Mouse (Mus musculus): ENCODE measurements around the gene Psip1. TPM values are rescaled to one million over a fixed set of nuclear protein-coding genes. Genes with fewer than 3 reads are reported as not detected.

Gene Psip1
- polyA plus RNA-seq, 1 experiment from 2014 or later, result 202 TPM

- Histone ChIP-seq H3K9ac (ENCODE audit: low read depth, low read length) (peak overlapping the region; percentile 92), H3K9me3 (ENCODE audit: control insufficient read depth, low read length) (no peaks in the 10 kb centered on the region), H3K4me2 (replicated peaks; ENCODE audit: low read depth, low read length) (peak overlapping the region; percentile 67), H3K36me3 (ENCODE audit: control insufficient read depth, insufficient read depth, low read length) (peaks cover 34% of the 10 kb centered on the region), H3K4me3 (ENCODE audit: low read length) (peak overlapping the region; percentile 93), H3K4me1 (ENCODE audit: control insufficient read depth, insufficient read depth, low read length) (peaks cover 9% of the 10 kb centered on the region), H3K27ac (ENCODE audit: low read depth, low read length) (peak overlapping the region; percentile 94), H3K27me3 (ENCODE audit: control insufficient read depth, insufficient read depth, low read length) (no peaks in the 10 kb centered on the region)
- 0% methylated on average over 15 of the region's 40 CpGs for WGBS
- peak; percentile 86 for ATAC-seq (ENCODE audit: low FRiP score, low TSS enrichment)
Observed at GRCm38 (mm10) chr4:83485735-83486116, 533 bp downstream of the Psip1 start.

- no peaks in the 10 kb centered on the region for H3K27me3 ChIP-seq (ENCODE audit: control insufficient read depth, insufficient read depth, low read length)
- ATAC-seq (ENCODE audit: low FRiP score, low TSS enrichment), result no peak
- H3K9me3 ChIP-seq (ENCODE audit: control insufficient read depth, low read length), result no peaks in the 10 kb centered on the region
- peak overlapping the region; percentile 92 for H3K9ac ChIP-seq (ENCODE audit: low read depth, low read length)
- H3K4me1 ChIP-seq (ENCODE audit: control insufficient read depth, insufficient read depth, low read length), result peaks cover 9% of the 10 kb centered on the region
- WGBS, result 22% methylated on average over 12 of the region's 12 CpGs
- peak overlapping the region; percentile 93 for H3K4me3 ChIP-seq (ENCODE audit: low read length)
- H3K27ac ChIP-seq (ENCODE audit: low read depth, low read length), result no peak overlapping the region
- peak overlapping the region; percentile 67 for H3K4me2 ChIP-seq (replicated peaks; ENCODE audit: low read depth, low read length)
- peaks cover 37% of the 10 kb centered on the region for H3K36me3 ChIP-seq (ENCODE audit: control insufficient read depth, insufficient read depth, low read length)
Observed at GRCm38 (mm10) chr4:83485250-83485649, 1.0 kb downstream of the Psip1 start.

GRCm38 (mm10) chr4:83468208-83468607 lies 18.1 kb downstream of the Psip1 start:
- Histone ChIP-seq H3K27me3 (ENCODE audit: control insufficient read depth, insufficient read depth, low read length) (no peaks in the 10 kb centered on the region), H3K4me3 (ENCODE audit: low read length) (no peak overlapping the region), H3K36me3 (ENCODE audit: control insufficient read depth, insufficient read depth, low read length) (peaks cover 84% of the 10 kb centered on the region), H3K4me1 (ENCODE audit: control insufficient read depth, insufficient read depth, low read length) (no peaks in the 10 kb centered on the region), H3K4me2 (replicated peaks; ENCODE audit: low read depth, low read length) (no peak overlapping the region), H3K27ac (ENCODE audit: low read depth, low read length) (no peak overlapping the region), H3K9me3 (ENCODE audit: control insufficient read depth, low read length) (no peaks in the 10 kb centered on the region), H3K9ac (ENCODE audit: low read depth, low read length) (no peak overlapping the region)
- WGBS, result 87% methylated on average over 3 of the region's 3 CpGs
- ATAC-seq (ENCODE audit: low FRiP score, low TSS enrichment), result no peak

GRCm38 (mm10) chr4:83467615-83468014 lies 18.6 kb downstream of the Psip1 start:
- Histone ChIP-seq H3K27me3 (ENCODE audit: control insufficient read depth, insufficient read depth, low read length) (no peaks in the 10 kb centered on the region), H3K9ac (ENCODE audit: low read depth, low read length) (no peak overlapping the region), H3K27ac (ENCODE audit: low read depth, low read length) (no peak overlapping the region), H3K9me3 (ENCODE audit: control insufficient read depth, low read length) (no peaks in the 10 kb centered on the region), H3K4me2 (replicated peaks; ENCODE audit: low read depth, low read length) (no peak overlapping the region), H3K4me3 (ENCODE audit: low read length) (no peak overlapping the region), H3K4me1 (ENCODE audit: control insufficient read depth, insufficient read depth, low read length) (no peaks in the 10 kb centered on the region), H3K36me3 (ENCODE audit: control insufficient read depth, insufficient read depth, low read length) (peaks cover 84% of the 10 kb centered on the region)
- ATAC-seq (ENCODE audit: low FRiP score, low TSS enrichment), result no peak
- WGBS, result 89% methylated on average over 7 of the region's 7 CpGs

GRCm38 (mm10) chr4:83464827-83465226 lies 21.4 kb downstream of the Psip1 start:
- Histone ChIP-seq H3K36me3 (ENCODE audit: control insufficient read depth, insufficient read depth, low read length) (peaks cover 78% of the 10 kb centered on the region), H3K4me1 (ENCODE audit: control insufficient read depth, insufficient read depth, low read length) (no peaks in the 10 kb centered on the region), H3K27ac (ENCODE audit: low read depth, low read length) (no peak overlapping the region), H3K27me3 (ENCODE audit: control insufficient read depth, insufficient read depth, low read length) (no peaks in the 10 kb centered on the region), H3K4me2 (replicated peaks; ENCODE audit: low read depth, low read length) (no peak overlapping the region), H3K9ac (ENCODE audit: low read depth, low read length) (no peak overlapping the region), H3K4me3 (ENCODE audit: low read length) (no peak overlapping the region), H3K9me3 (ENCODE audit: control insufficient read depth, low read length) (no peaks in the 10 kb centered on the region)
- no peak for ATAC-seq (ENCODE audit: low FRiP score, low TSS enrichment)
- WGBS, result 92% methylated on average over 7 of the region's 7 CpGs

- Histone ChIP-seq H3K4me2 (replicated peaks; ENCODE audit: low read depth, low read length) (no peak overlapping the region), H3K36me3 (ENCODE audit: control insufficient read depth, insufficient read depth, low read length) (peaks cover 87% of the 10 kb centered on the region), H3K27me3 (ENCODE audit: control insufficient read depth, insufficient read depth, low read length) (no peaks in the 10 kb centered on the region), H3K27ac (ENCODE audit: low read depth, low read length) (no peak overlapping the region), H3K9me3 (ENCODE audit: control insufficient read depth, low read length) (no peaks in the 10 kb centered on the region), H3K4me1 (ENCODE audit: control insufficient read depth, insufficient read depth, low read length) (no peaks in the 10 kb centered on the region), H3K4me3 (ENCODE audit: low read length) (no peak overlapping the region), H3K9ac (ENCODE audit: low read depth, low read length) (no peak overlapping the region)
- ATAC-seq (ENCODE audit: low FRiP score, low TSS enrichment), result no peak
- 94% methylated on average over 5 of the region's 5 CpGs for WGBS
Observed at GRCm38 (mm10) chr4:83460106-83460505, 26.2 kb downstream of the Psip1 start.

- 85% methylated on average over 4 of the region's 4 CpGs for WGBS
- Histone ChIP-seq H3K27me3 (ENCODE audit: control insufficient read depth, insufficient read depth, low read length) (no peaks in the 10 kb centered on the region), H3K4me3 (ENCODE audit: low read length) (no peak overlapping the region), H3K9me3 (ENCODE audit: control insufficient read depth, low read length) (no peaks in the 10 kb centered on the region), H3K4me1 (ENCODE audit: control insufficient read depth, insufficient read depth, low read length) (no peaks in the 10 kb centered on the region), H3K4me2 (replicated peaks; ENCODE audit: low read depth, low read length) (no peak overlapping the region), H3K27ac (ENCODE audit: low read depth, low read length) (no peak overlapping the region), H3K36me3 (ENCODE audit: control insufficient read depth, insufficient read depth, low read length) (peaks cover 62% of the 10 kb centered on the region), H3K9ac (ENCODE audit: low read depth, low read length) (no peak overlapping the region)
- no peak for ATAC-seq (ENCODE audit: low FRiP score, low TSS enrichment)
Observed at GRCm38 (mm10) chr4:83450785-83451184, 35.5 kb downstream of the Psip1 start.

- ATAC-seq (ENCODE audit: low FRiP score, low TSS enrichment), result no peak
- no peaks in the 10 kb centered on the region for H3K9me3 ChIP-seq (ENCODE audit: control insufficient read depth, low read length)
- H3K9ac ChIP-seq (ENCODE audit: low read depth, low read length), result no peak overlapping the region
- no peaks in the 10 kb centered on the region for H3K27me3 ChIP-seq (ENCODE audit: control insufficient read depth, insufficient read depth, low read length)
- whole genome bisulfite sequencing, result 88% methylated on average over 4 of the region's 4 CpGs
- no peak overlapping the region for H3K4me2 ChIP-seq (replicated peaks; ENCODE audit: low read depth, low read length)
- no peaks in the 10 kb centered on the region for H3K4me1 ChIP-seq (ENCODE audit: control insufficient read depth, insufficient read depth, low read length)
- peaks cover 51% of the 10 kb centered on the region for H3K36me3 ChIP-seq (ENCODE audit: control insufficient read depth, insufficient read depth, low read length)
- H3K4me3 ChIP-seq (ENCODE audit: low read length), result no peak overlapping the region
- no peak overlapping the region for H3K27ac ChIP-seq (ENCODE audit: low read depth, low read length)
Observed at GRCm38 (mm10) chr4:83441050-83441449, 45.2 kb downstream of the Psip1 start.

GRCm38 (mm10) chr4:83439045-83439444 lies 47.2 kb downstream of the Psip1 start:
- H3K27ac ChIP-seq (ENCODE audit: low read depth, low read length), result no peak overlapping the region
- 68% methylated on average over 5 of the region's 5 CpGs for WGBS

GRCm38 (mm10) chr4:83438116-83438515 lies 48.1 kb downstream of the Psip1 start:
- H3K36me3 ChIP-seq (ENCODE audit: control insufficient read depth, insufficient read depth, low read length), result peaks cover 71% of the 10 kb centered on the region
- H3K27ac ChIP-seq (ENCODE audit: low read depth, low read length), result no peak overlapping the region
- no peak overlapping the region for H3K4me2 ChIP-seq (replicated peaks; ENCODE audit: low read depth, low read length)
- no peaks in the 10 kb centered on the region for H3K9me3 ChIP-seq (ENCODE audit: control insufficient read depth, low read length)
- no peaks in the 10 kb centered on the region for H3K4me1 ChIP-seq (ENCODE audit: control insufficient read depth, insufficient read depth, low read length)
- no peaks in the 10 kb centered on the region for H3K27me3 ChIP-seq (ENCODE audit: control insufficient read depth, insufficient read depth, low read length)
- no peak overlapping the region for H3K9ac ChIP-seq (ENCODE audit: low read depth, low read length)
- ATAC-seq (ENCODE audit: low FRiP score, low TSS enrichment), result no peak
- no peak overlapping the region for H3K4me3 ChIP-seq (ENCODE audit: low read length)

More at GRCm38 (mm10) chr4:83439045-83439444, 47.2 kb downstream of the Psip1 start:
- H3K4me1 ChIP-seq (ENCODE audit: control insufficient read depth, insufficient read depth, low read length), result no peaks in the 10 kb centered on the region
- no peak overlapping the region for H3K4me2 ChIP-seq (replicated peaks; ENCODE audit: low read depth, low read length)
- no peaks in the 10 kb centered on the region for H3K27me3 ChIP-seq (ENCODE audit: control insufficient read depth, insufficient read depth, low read length)
- no peak for ATAC-seq (ENCODE audit: low FRiP score, low TSS enrichment)
- no peaks in the 10 kb centered on the region for H3K9me3 ChIP-seq (ENCODE audit: control insufficient read depth, low read length)
- H3K36me3 ChIP-seq (ENCODE audit: control insufficient read depth, insufficient read depth, low read length), result peaks cover 64% of the 10 kb centered on the region
- H3K4me3 ChIP-seq (ENCODE audit: low read length), result no peak overlapping the region
- no peak overlapping the region for H3K9ac ChIP-seq (ENCODE audit: low read depth, low read length)

All from kidney, embryonic 14.5 days (tissue).